Mouse (Mus musculus): ENCODE measurements around the gene Alpl.
A peak's percentile ranks its signal among the peaks of the same experiment; 100 is the strongest.

Alpl gene

DNA sequence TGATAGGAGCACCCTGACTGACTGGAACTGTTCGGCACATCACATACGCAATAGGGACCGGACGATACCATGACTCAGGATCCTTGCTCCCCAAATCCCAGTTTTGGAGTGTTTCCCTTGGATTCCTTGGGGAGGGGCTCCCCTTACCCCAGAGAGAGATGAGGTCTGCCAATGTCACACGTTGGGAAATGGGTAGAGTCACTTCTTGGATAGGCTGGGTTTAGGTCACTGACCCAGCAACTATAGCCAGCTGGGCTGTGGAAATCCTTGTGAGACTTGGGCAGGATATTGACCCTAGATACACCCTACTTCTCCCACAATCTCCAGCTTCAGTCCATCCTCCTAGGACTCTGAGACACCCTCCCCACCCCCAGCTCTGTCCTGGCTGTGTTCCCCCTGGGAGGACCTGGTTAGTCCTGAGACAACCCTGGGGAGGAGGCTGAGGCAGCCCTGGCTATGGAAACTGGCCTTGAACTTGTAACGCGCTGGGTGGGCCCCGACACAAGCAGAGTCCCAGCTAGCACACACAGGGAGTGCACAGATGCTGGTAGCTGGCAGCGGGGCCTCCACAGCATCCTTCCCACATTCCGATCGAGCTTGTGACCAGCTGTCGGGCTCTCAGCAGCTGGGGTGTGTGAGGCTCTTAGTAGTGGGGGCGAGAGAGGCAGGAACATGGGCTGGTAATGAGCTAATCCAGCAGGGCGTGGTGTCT is 25.1 kb downstream of the Alpl start:
- DNase-seq (ENCODE audit: low read depth, low spot score): no peak

GRCm38 (mm10) chr4:137769635-137770034 is 26.5 kb downstream of the Alpl start:
- no peak for DNase-seq (ENCODE audit: low read depth, low spot score)

DNA sequence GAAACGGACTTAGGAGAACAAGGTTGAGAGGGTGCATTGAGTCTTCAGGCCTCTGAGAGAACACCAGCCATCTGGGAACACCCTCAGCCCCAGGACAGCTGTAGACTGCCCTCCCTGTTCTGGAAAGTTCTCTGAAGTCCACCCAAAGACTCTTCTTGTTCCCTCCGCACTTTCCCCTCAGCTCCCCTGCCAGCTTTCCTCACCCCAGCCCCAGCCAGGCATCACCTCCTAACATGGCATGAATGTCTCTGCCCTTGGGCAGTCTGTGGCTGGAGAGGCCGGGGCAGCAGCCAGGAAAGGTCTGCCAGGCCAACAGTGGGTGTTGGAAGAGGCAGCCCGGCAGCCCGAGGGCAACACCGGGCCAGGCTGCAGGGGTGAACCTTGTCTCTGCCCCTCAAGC is 27.4 kb downstream of the Alpl start:
- DNase-seq (ENCODE audit: low read depth, low spot score): no peak

GRCm38 (mm10) chr4:137768381-137768780 is 27.8 kb downstream of the Alpl start:
- DNase-seq (ENCODE audit: low read depth, low spot score): no peak

- DNase-seq (ENCODE audit: low read depth, low spot score): no peak
Observed at GRCm38 (mm10) chr4:137766365-137766764, 29.8 kb downstream of the Alpl start.

DNA sequence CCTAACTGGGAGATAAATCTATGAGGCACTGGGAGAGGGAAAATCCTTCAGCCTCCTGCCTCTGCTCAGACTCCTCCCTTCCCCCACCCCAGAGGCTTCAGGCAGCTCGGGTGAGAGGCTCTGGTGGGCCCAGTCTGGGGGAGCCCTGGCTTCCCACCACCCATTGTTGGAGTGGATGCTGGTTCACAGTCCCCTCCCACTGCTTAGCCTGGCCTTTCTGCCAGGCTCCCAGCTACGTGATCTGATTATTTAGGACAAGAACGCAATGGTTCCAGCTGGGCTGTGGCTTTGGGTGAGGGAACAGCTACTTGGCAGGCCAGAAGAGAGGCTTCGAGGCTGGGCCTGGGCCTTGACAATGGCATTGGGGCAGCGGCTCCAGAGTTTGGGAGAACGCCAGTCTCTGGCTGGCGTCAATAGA is 30.6 kb downstream of the Alpl start:
- DNase-seq (ENCODE audit: low read depth, low spot score): no peak

DNA sequence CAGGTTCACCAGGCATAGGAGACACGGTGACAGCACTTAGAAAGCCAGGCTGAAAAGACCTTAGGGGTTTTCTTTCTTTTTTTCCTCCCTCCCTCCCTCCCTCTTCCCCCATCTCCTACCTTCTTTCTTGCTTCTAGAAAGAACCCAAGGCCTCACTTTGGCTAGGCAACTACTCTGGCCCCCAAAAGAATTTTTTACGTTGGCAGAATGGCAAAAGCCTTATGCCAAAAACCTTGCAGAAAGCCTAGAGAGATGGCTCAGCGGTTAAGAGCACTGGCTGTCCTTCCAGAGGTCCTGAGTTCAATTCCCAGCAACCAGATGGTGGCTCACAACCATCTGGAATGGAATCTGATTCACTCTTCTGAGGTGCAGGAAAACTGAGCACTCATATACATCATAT is 31.6 kb downstream of the Alpl start:
- DNase-seq (ENCODE audit: low read depth, low spot score): no peak

DNA sequence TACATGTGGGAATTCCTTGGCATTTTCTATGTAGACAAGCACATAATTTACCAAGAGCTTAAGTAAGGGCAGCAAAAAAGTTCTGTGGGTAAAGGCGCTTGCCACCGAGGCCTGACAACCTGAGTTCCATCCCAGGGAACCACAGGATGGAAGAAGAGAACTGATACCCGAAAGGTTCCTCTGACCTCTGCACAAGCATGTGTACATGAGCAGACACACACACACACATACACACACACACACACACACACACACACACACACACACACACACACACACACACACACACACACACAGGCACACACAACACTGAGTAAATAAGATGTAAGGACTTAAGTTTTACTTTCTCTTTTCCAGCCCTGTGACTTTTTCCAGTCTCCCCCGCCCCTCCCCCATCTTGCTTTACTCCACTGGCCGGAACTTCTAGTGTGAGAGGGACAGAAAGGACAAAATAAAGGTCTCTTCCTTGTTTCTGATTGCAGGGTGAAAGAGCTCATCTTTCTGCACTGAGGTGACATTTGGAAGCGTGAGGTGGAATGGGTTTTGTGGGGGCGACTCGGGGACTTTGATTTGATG is 32.2 kb downstream of the Alpl start:
- peak; percentile 22 for DNase-seq (ENCODE audit: low read depth, low spot score)

GRCm38 (mm10) chr4:137762886-137763285 is 33.3 kb downstream of the Alpl start:
- DNase-seq (ENCODE audit: low read depth, low spot score): no peak

DNA sequence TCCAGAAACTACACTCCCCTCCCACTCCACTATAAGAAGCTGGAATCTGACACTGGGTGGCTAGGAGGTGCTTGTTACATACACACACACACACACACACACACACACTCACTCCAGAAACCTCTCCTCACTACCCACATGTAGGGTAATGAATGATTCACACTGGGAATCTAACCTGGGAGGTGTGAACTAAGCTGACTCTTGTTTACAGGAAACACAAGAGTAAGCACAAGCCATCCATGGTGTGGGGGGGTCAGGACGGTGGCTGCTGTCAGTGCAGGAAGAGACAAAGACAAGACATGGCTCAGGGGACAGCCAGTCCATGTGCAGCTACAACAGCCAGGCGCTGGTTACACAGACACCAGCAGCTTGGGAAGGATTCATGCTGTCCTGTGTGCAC is 41.7 kb downstream of the Alpl start:
- no peak for DNase-seq (ENCODE audit: low read depth, low spot score)

GRCm38 (mm10) chr4:137753199-137753598 is 43.0 kb downstream of the Alpl start:
- DNase-seq (ENCODE audit: low read depth, low spot score): no peak

DNA sequence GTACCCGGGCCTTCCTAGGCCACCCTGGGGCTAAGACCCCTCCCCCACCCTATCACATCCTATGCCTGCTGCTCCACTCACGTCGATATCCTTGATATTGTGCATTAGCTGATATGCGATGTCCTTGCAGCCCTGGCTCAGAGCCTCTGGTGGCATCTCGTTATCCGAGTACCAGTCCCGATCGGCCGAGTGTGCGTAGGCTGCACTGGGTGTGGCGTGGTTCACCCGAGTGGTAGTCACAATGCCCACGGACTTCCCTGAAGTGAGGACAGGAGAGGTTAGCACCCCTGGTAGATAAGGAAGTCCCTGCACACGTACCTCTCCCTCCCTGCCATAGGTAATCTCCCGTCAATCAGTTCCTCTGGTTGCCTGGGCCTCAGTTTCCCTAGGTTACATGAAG is 43.7 kb downstream of the Alpl start:
- DNase-seq (ENCODE audit: low read depth, low spot score): no peak

GRCm38 (mm10) chr4:137751717-137752116 is 44.5 kb downstream of the Alpl start:
- no peak for DNase-seq (ENCODE audit: low read depth, low spot score)

- no peak for DNase-seq (ENCODE audit: low read depth, low spot score)
Observed at GRCm38 (mm10) chr4:137751310-137751709, 44.9 kb downstream of the Alpl start.

- DNase-seq (ENCODE audit: low read depth, low spot score): no peak
Observed at GRCm38 (mm10) chr4:137750121-137750520, 46.1 kb downstream of the Alpl start.

DNA sequence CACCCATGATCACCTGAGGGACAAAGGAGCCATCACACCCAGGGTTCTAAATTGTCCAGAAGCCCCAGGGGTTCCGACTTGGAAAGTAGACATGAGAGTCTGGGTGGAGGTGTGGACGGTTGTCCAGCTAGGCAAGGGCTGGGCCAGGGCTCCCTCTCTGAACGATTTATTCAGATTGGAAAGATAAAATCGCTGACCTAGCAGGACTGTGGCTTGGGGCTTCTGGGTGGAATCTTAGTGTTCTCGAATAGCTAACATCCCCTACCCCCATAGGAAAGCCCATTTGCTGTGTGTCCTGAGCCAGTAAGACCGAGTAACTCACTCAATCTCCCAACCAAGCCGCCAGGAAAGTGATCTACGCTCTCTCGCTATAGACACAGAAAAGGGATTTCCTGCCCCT is 46.5 kb downstream of the Alpl start:
- DNase-seq (ENCODE audit: low read depth, low spot score): no peak

GRCm38 (mm10) chr4:137748726-137749125 is 47.5 kb downstream of the Alpl start:
- no peak for DNase-seq (ENCODE audit: low read depth, low spot score)

DNA sequence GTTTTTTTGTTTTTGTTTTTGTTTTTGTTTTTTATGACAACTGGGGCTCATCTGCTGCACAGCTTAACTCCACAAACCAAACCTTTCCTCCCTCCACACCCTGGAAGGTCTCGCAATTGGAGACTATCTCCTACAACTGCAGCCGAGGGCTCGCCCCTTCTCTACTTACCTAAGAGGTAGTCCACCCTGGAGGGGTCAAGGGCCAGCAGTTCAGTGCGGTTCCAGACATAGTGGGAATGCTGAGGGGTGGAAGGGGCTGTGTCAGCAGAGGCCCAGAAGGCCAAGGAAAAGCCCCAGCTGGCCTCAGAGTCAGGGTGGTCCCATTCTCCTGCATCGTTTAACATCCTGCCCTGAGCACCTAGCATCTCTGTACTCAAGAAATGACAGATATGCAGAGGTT is 48.6 kb downstream of the Alpl start:
- no peak for DNase-seq (ENCODE audit: low read depth, low spot score)

DNA sequence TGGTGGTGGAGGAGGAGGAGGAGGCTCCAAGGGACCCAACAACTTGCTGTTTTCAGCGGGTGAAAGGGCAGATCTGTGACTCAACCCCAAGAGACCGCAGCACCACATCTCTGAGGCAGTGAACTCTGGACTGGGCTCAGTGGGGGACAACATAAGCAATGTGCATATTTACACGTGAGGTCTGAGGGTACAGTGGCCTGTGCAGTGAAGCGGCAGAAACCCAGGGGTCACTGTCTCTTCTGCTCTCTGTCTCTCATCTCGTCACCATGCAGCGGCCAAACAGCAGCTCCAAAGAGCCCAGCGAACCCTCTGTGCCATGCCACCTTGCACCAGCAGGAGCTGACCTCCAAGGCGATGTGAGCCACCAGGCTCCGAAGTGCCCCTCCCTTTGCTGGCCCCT is 49.1 kb downstream of the Alpl start:
- no peak for DNase-seq (ENCODE audit: low read depth, low spot score)

GRCm38 (mm10) chr4:137744433-137744918 is 51.7 kb downstream of the Alpl start:
- DNase-seq (ENCODE audit: low read depth, low spot score): no peak

GRCm38 (mm10) chr4:137743791-137744190 is 52.4 kb downstream of the Alpl start:
- DNase-seq (ENCODE audit: low read depth, low spot score): no peak

- DNase-seq (ENCODE audit: low read depth, low spot score): no peak
Observed at GRCm38 (mm10) chr4:137740350-137740749, 55.8 kb downstream of the Alpl start.

DNA sequence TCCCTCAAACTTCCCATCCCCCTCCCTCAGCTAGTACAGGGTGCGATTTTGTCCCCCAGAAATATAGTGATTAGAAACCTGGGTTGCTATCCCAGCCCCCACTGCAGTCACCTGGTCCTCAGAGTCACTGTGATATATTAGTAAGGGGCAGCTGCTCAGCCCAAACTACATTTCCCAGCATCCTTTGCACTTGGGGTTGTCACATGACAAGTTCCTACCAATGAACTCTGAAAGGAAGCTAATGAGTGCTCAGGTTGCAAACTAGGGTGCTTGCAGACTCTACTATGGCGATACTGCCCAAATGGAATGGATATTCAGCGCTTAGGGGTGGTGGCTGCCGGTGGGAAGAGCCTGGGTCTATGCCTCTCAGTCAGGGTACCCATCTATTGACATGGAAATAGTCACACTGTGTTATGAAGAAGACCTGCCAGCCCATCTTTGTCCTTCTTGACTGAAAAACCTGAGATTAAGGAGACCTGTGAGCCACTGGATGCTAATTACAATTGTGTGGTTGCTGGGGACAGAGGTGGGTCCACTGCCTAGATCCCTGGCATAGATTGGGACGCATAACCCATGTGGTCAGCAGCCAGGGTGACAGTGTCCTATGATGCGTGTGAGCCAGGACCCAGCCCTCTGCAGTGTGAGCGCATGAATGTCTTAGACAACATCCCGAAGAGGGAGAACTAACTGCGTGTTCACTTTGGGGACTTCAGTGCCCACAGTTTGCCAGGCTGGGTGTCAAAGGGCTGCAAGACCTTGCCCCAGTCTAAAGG is 56.8 kb downstream of the Alpl start:
- peak; percentile 36 for DNase-seq (ENCODE audit: low read depth, low spot score)
